7 mouse cellular contexts compared by ENCODE assay signal in the genomic region with DNA sequence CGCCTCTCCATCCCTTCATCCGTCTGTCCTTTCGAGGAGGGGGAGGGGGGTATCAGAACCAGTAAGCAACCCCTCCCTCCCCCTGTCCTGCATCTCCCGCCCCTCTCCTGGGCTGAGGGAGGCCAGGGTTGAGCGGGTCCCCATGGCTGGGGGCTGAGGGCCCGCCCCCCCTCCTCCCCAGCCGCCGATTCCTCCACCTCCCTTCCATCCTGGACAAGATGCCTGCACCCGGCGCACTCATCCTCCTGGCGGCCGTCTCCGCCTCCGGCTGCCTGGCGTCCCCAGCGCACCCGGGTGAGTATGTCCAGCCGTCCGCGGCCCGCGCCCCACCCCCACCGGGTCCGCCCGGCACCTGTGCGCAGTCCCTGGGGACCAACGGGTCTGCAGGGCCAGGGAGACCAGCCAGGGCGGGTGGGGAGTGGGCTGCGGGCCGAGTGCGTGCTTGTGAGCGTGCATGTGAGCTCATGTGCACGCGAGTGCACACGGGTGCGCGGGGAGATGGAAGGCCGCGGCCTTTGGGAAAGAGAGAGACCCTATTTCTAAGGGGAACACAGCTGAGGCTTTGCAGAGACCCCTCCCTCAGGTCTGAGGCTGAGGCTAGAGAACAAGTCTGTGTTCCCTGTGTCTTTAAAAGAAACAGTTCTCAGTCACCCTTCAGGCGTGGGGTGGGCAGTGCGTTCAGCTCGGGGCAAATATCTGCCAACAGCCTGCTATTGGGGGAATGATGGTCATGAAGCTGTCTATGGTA. TPM values are rescaled to one million over a fixed set of nuclear protein-coding genes. Genes with fewer than 3 reads are reported as not detected.
A peak's percentile ranks its signal among the peaks of the same experiment; 100 is the strongest.
DNase-seq lines count a peak whose midpoint lies in the region; ATAC-seq and TF ChIP-seq lines count a peak whose summit lies in the region.

No protein-coding gene starts in this region.

- peak overlapping the region; percentile 93 for H3K27ac ChIP-seq in left cerebral cortex, adult 2 months
- H3K27ac ChIP-seq in forebrain, postnatal 0 days (ENCODE audit: low read depth, low read length): peak overlapping the region; percentile 98
- no peak overlapping the region for H3K27ac ChIP-seq in liver, postnatal 0 days (ENCODE audit: low read depth)

- under 1% methylated on average over 39 of the region's 42 CpGs for WGBS in forebrain, postnatal 0 days
- 6% methylated on average over 20 of the region's 42 CpGs for WGBS in liver, postnatal 0 days (ENCODE audit: insufficient replicate concordance)

- TF ChIP-seq EP300 in liver, postnatal 0 days (IDR thresholded peaks at IDR 0.05; ENCODE audit: low read depth): no peak

- peak in 1 of 2 experiments; percentile 62 for DNase-seq in left cerebral cortex, adult 2 months (ENCODE audit: extremely low spot score in 1 of 2, low spot score in 2 of 2)
- no peak for DNase-seq in left cerebral cortex, postnatal 14 days (ENCODE audit: low spot score in 2 of 2)
- DNase-seq in cerebellum, postnatal 10 days: peak; percentile 89 to 91
- peak; percentile 71 for DNase-seq in forebrain, postnatal 0 days
- DNase-seq in liver, postnatal 0 days: no peak
- no peak for DNase-seq in urinary bladder, postnatal 4 days (ENCODE audit: low spot score in 2 of 2)
- DNase-seq in B cell, adult 2 months: no peak

- H3K9me3 ChIP-seq in forebrain, postnatal 0 days (ENCODE audit: low read length): no peaks in the 10 kb centered on the region
- no peaks in the 10 kb centered on the region for H3K9me3 ChIP-seq in liver, postnatal 0 days (ENCODE audit: low read length)

- intact Hi-C loops in left cerebral cortex, adult 2 months (cut with DNase I): no loop called here
- intact Hi-C loops in left cerebral cortex, postnatal 14 days (cut with DNase I): no loop called here

- H3K9ac ChIP-seq in forebrain, postnatal 0 days: peak overlapping the region; percentile 93
- no peak overlapping the region for H3K9ac ChIP-seq in liver, postnatal 0 days (replicated peaks)

- no peaks in the 10 kb centered on the region for H3K27me3 ChIP-seq in forebrain, postnatal 0 days (ENCODE audit: insufficient read depth, low read length)
- peaks cover 54% of the 10 kb centered on the region for H3K27me3 ChIP-seq in liver, postnatal 0 days (ENCODE audit: insufficient read depth, low read length)

- peak overlapping the region; percentile 83 for H3K4me2 ChIP-seq in forebrain, postnatal 0 days (ENCODE audit: low read depth)
- peak overlapping the region; percentile 45; the same call in 1 of the 2 replicates for H3K4me2 ChIP-seq in liver, postnatal 0 days (ENCODE audit: low read depth, low read length)

- peaks cover 12% of the 10 kb centered on the region for H3K4me1 ChIP-seq in forebrain, postnatal 0 days (ENCODE audit: insufficient read depth)
- peaks cover 6% of the 10 kb centered on the region; the same call in 1 of the 2 replicates for H3K4me1 ChIP-seq in liver, postnatal 0 days (ENCODE audit: insufficient read depth)

- peaks cover 35% of the 10 kb centered on the region for H3K36me3 ChIP-seq in forebrain, postnatal 0 days (ENCODE audit: insufficient read depth)
- H3K36me3 ChIP-seq in liver, postnatal 0 days (replicated peaks; ENCODE audit: insufficient read depth, low read length): no peaks in the 10 kb centered on the region

- no peak; the same call in 1 of the 2 replicates for TF ChIP-seq CTCF in left cerebral cortex, adult 2 months (IDR thresholded peaks at IDR 0.05)
- TF ChIP-seq CTCF in forebrain, postnatal 0 days (IDR thresholded peaks at IDR 0.05; ENCODE audit: low read depth): peak; percentile 21; the same call in 1 of the 2 replicates
- TF ChIP-seq CTCF in liver, postnatal 0 days (IDR thresholded peaks at IDR 0.05; ENCODE audit: low read depth): no peak

- ATAC-seq in forebrain, postnatal 0 days: peak; percentile 25
- no peak for ATAC-seq in liver, postnatal 0 days

- H3K4me3 ChIP-seq in left cerebral cortex, adult 2 months: peak overlapping the region; percentile 59
- peak overlapping the region; percentile 93 for H3K4me3 ChIP-seq in forebrain, postnatal 0 days (ENCODE audit: low read depth, low read length)
- peak overlapping the region; percentile 19; the same call in 1 of the 2 replicates for H3K4me3 ChIP-seq in liver, postnatal 0 days (ENCODE audit: low read depth, low read length)

RNA-seq across cellular contexts. Expression of gene Sult2b1, which starts 1.1 kb away (rescaled TPM):
- 10 to 100 TPM; 11.3 to 13.6 TPM for total RNA-seq in left cerebral cortex, adult 2 months (2021)
- total RNA-seq in left cerebral cortex, postnatal 14 days (2021): 10 to 100 TPM in 1 of 2 experiments, 1 to 10 TPM in 1; 10.0 to 13.0 TPM
- total RNA-seq in forebrain, postnatal 0 days (2014; rRNA removed): 6.5 and 8.9 TPM in 2 replicates
- 9.6 and 10.0 TPM in 2 replicates for polyA plus RNA-seq in forebrain, postnatal 0 days (2015; fragmentation: Nextera tagmentation; extraction: Ambion mirVana)
- polyA plus RNA-seq in liver, postnatal 0 days (2015; fragmentation: Nextera tagmentation; extraction: Ambion mirVana): 0.26 and 0.38 TPM in 2 replicates

RNA-seq across cellular contexts. Expression of gene Lmtk3, which starts 2.0 kb away (rescaled TPM):
- total RNA-seq in left cerebral cortex, adult 2 months (2021): 100 to 1,000 TPM; 258 to 279 TPM
- 100 to 1,000 TPM; 261 to 275 TPM for total RNA-seq in left cerebral cortex, postnatal 14 days (2021)
- total RNA-seq in forebrain, postnatal 0 days (2014; rRNA removed): 128 and 144 TPM in 2 replicates
- 8.9 and 12.5 TPM in 2 replicates for polyA plus RNA-seq in forebrain, postnatal 0 days (2015; fragmentation: Nextera tagmentation; extraction: Ambion mirVana)
- not detected in 2 replicates for polyA plus RNA-seq in liver, postnatal 0 days (2015; fragmentation: Nextera tagmentation; extraction: Ambion mirVana)

RNA-seq across cellular contexts. Expression of gene Cyth2, which starts 28.8 kb away (rescaled TPM):
- total RNA-seq in left cerebral cortex, adult 2 months (2021): 100 to 1,000 TPM; 172 to 185 TPM
- 100 to 1,000 TPM; 227 to 229 TPM for total RNA-seq in left cerebral cortex, postnatal 14 days (2021)
- 253 and 270 TPM in 2 replicates for total RNA-seq in forebrain, postnatal 0 days (2014; rRNA removed)
- polyA plus RNA-seq in forebrain, postnatal 0 days (2015; fragmentation: Nextera tagmentation; extraction: Ambion mirVana): 282 and 317 TPM in 2 replicates
- polyA plus RNA-seq in liver, postnatal 0 days (2015; fragmentation: Nextera tagmentation; extraction: Ambion mirVana): 21.4 and 24.2 TPM in 2 replicates

RNA-seq across cellular contexts. Expression of gene Kcnj14, which starts 39.0 kb away (rescaled TPM):
- total RNA-seq in left cerebral cortex, adult 2 months (2021): 1 to 10 TPM; 2.3 to 2.5 TPM
- 1 to 10 TPM; 1.8 to 1.9 TPM for total RNA-seq in left cerebral cortex, postnatal 14 days (2021)
- 0.54 and 1.00 TPM in 2 replicates for total RNA-seq in forebrain, postnatal 0 days (2014; rRNA removed)
- 0.48 and 1.1 TPM in 2 replicates for polyA plus RNA-seq in forebrain, postnatal 0 days (2015; fragmentation: Nextera tagmentation; extraction: Ambion mirVana)
- 0.11 and 0.32 TPM in 2 replicates for polyA plus RNA-seq in liver, postnatal 0 days (2015; fragmentation: Nextera tagmentation; extraction: Ambion mirVana)

RNA-seq across cellular contexts. Expression of gene Grwd1, which starts 45.2 kb away (rescaled TPM):
- 10 to 100 TPM; 17.9 to 22.1 TPM for total RNA-seq in left cerebral cortex, adult 2 months (2021)
- 10 to 100 TPM; 21.0 to 22.2 TPM for total RNA-seq in left cerebral cortex, postnatal 14 days (2021)
- 39.3 and 41.8 TPM in 2 replicates for total RNA-seq in forebrain, postnatal 0 days (2014; rRNA removed)
- polyA plus RNA-seq in forebrain, postnatal 0 days (2015; fragmentation: Nextera tagmentation; extraction: Ambion mirVana): 55.9 and 60.7 TPM in 2 replicates
- polyA plus RNA-seq in liver, postnatal 0 days (2015; fragmentation: Nextera tagmentation; extraction: Ambion mirVana): 18.3 and 19.3 TPM in 2 replicates

Comparison
In these comparisons a context has a peak if more than half of its experiments do, and no peak if none do; other contexts are left out.
1. DNase-seq: peak in cerebellum, postnatal 10 days (2 of 2) and forebrain, postnatal 0 days (single experiment); none in left cerebral cortex, postnatal 14 days (0 of 2), liver, postnatal 0 days (single experiment), urinary bladder, postnatal 4 days (0 of 2) and B cell, adult 2 months (0 of 2).
2. H3K4me3 ChIP-seq: peak in every context shown above with its lines; median percentile 93 in forebrain, postnatal 0 days; 59 in left cerebral cortex, adult 2 months; 19 in liver, postnatal 0 days.